Mouse (Mus musculus) intestine, embryonic 16.5 days (tissue): ENCODE measurements at regions not wholly inside any gene's neighbourhood (a gene's known extent, or its start where the extent isn't known, plus 50 kb on each side); places are given as distances from the start of the nearest gene placed in this dataset.

Source experiments
- ATAC-seq: fragments of 200-750 bp; cut with Nextera tagmentation; 2 replicates; pipeline ENCODE4 v1.8.0; 2017; ENCODE audit warnings: moderate TSS enrichment, moderate library complexity
- H3K27ac ChIP-seq: fragments of 300-500 bp; sonication (generic); 2 replicates; pipeline ENCODE4 v1.5.1; 2014; ENCODE audit warnings: mild to moderate bottlenecking, low read length
- H3K27me3 ChIP-seq: fragments of 300-500 bp; sonication (generic); replicated peaks from 2 replicates; pipeline ENCODE4 v1.6.1; 2014; ENCODE audit warnings: low read length, control low read depth, mixed read lengths; ENCODE audit not compliant: control insufficient read depth, insufficient read depth
- H3K36me3 ChIP-seq: fragments of 300-500 bp; sonication (generic); 2 replicates; pipeline ENCODE4 v1.6.1; 2014; ENCODE audit warnings: low read length, control low read depth; ENCODE audit not compliant: control insufficient read depth, insufficient read depth
- H3K4me1 ChIP-seq: fragments of 300-500 bp; sonication (generic); 2 replicates; pipeline ENCODE4 v1.6.1; 2014; ENCODE audit warnings: low read length, control low read depth, mixed read lengths; ENCODE audit not compliant: control insufficient read depth, insufficient read depth
- H3K4me2 ChIP-seq: fragments of 300-500 bp; sonication (generic); 2 replicates; pipeline ENCODE4 v1.6.1; 2014; ENCODE audit warnings: low read depth, low read length, control low read depth
- H3K4me3 ChIP-seq: fragments of 300-500 bp; sonication (generic); 2 replicates; pipeline ENCODE4 v1.5.1; 2014; ENCODE audit warnings: mild to moderate bottlenecking, low read length
- H3K9ac ChIP-seq: fragments of 300-500 bp; sonication (generic); 2 replicates; pipeline ENCODE4 v1.6.1; 2014; ENCODE audit warnings: low read depth, low read length
- H3K9me3 ChIP-seq: fragments of 300-500 bp; sonication (generic); 2 replicates; pipeline ENCODE4 v1.6.1; 2016; ENCODE audit warnings: low read length, control low read depth; ENCODE audit not compliant: control insufficient read depth
- WGBS: fragments of 180-500 bp; shearing (Covaris S2); extraction: QIAGEN DNeasy Blood & Tissue Kit; methylation state at CpG from one replicate; pipeline ENCODE4 v1.1.7; 2014; 5-methylcytosine and 5-hydroxymethylcytosine counted together

- no peak for ATAC-seq
- 85% methylated on average over 5 of the region's 5 CpGs for WGBS
- no peaks in the 10 kb centered on the region for H3K27me3 ChIP-seq
Measured at GRCm38 (mm10) chr15:62163203-62163602, 1240.4 kb upstream of the A1bg start.

GRCm38 (mm10) chr15:62162648-62163194 is 1239.9 kb upstream of the A1bg start:
- no peaks in the 10 kb centered on the region for H3K27me3 ChIP-seq
- no peaks in the 10 kb centered on the region for H3K9me3 ChIP-seq
- H3K4me1 ChIP-seq: 0 out of 2 replicates have a peak, but pooled peaks cover 2% of the 10 kb centered on the region

More at GRCm38 (mm10) chr15:62163203-62163602, 1240.4 kb upstream of the A1bg start:
- Histone ChIP-seq H3K4me3 (no peak overlapping the region), H3K4me2 (no peak overlapping the region), H3K27ac (no peak overlapping the region), H3K36me3 (no peaks in the 10 kb centered on the region), H3K9ac (no peak overlapping the region), H3K9me3 (no peaks in the 10 kb centered on the region), H3K4me1 (0 out of 2 replicates have a peak, but pooled peaks cover 2% of the 10 kb centered on the region)

GRCm38 (mm10) chr15:62161975-62162647 is 1239.3 kb upstream of the A1bg start:
- Histone ChIP-seq H3K36me3 (no peaks in the 10 kb centered on the region), H3K4me2 (no peak overlapping the region), H3K27ac (no peak overlapping the region), H3K4me1 (0 out of 2 replicates have a peak, but pooled peaks cover 2% of the 10 kb centered on the region), H3K9ac (no peak overlapping the region), H3K27me3 (no peaks in the 10 kb centered on the region), H3K9me3 (no peaks in the 10 kb centered on the region), H3K4me3 (no peak overlapping the region)
- WGBS: 62% methylated on average over 8 of the region's 8 CpGs
- ATAC-seq: no peak; the same call in 1 of the 2 replicates

More at GRCm38 (mm10) chr15:62162648-62163194, 1239.9 kb upstream of the A1bg start:
- H3K27ac ChIP-seq: no peak overlapping the region
- WGBS: 73% methylated on average over 4 of the region's 4 CpGs
- H3K9ac ChIP-seq: no peak overlapping the region
- no peak overlapping the region for H3K4me2 ChIP-seq
- no peak overlapping the region for H3K4me3 ChIP-seq
- no peak for ATAC-seq
- no peaks in the 10 kb centered on the region for H3K36me3 ChIP-seq

GRCm38 (mm10) chr15:62161061-62161460 is 1238.2 kb upstream of the A1bg start:
- Histone ChIP-seq H3K4me2 (no peak overlapping the region), H3K4me1 (0 out of 2 replicates have a peak, but pooled peaks cover 2% of the 10 kb centered on the region), H3K9ac (no peak overlapping the region), H3K36me3 (no peaks in the 10 kb centered on the region), H3K9me3 (no peaks in the 10 kb centered on the region), H3K4me3 (no peak overlapping the region), H3K27me3 (no peaks in the 10 kb centered on the region), H3K27ac (no peak overlapping the region)
- 86% methylated on average over 8 of the region's 8 CpGs for WGBS
- no peak for ATAC-seq

- Histone ChIP-seq H3K4me2 (no peak overlapping the region), H3K9me3 (no peaks in the 10 kb centered on the region), H3K27me3 (no peaks in the 10 kb centered on the region), H3K4me3 (no peak overlapping the region), H3K4me1 (0 out of 2 replicates have a peak, but pooled peaks cover 2% of the 10 kb centered on the region), H3K27ac (no peak overlapping the region), H3K9ac (no peak overlapping the region), H3K36me3 (no peaks in the 10 kb centered on the region)
- peak; percentile 62 for ATAC-seq
- WGBS: 64% methylated on average over 8 of the region's 8 CpGs
Measured at GRCm38 (mm10) chr15:62158875-62159675, 1236.3 kb upstream of the A1bg start.

- Histone ChIP-seq H3K36me3 (no peaks in the 10 kb centered on the region), H3K27ac (no peak overlapping the region), H3K9ac (no peak overlapping the region), H3K4me2 (no peak overlapping the region), H3K4me1 (0 out of 2 replicates have a peak, but pooled peaks cover 2% of the 10 kb centered on the region), H3K9me3 (no peaks in the 10 kb centered on the region), H3K4me3 (no peak overlapping the region), H3K27me3 (no peaks in the 10 kb centered on the region)
- no peak for ATAC-seq
- WGBS: 89% methylated on average over 7 of the region's 7 CpGs
Measured at GRCm38 (mm10) chr15:62157200-62158033, 1234.6 kb upstream of the A1bg start.

GRCm38 (mm10) chr15:62153222-62153621 is 1230.4 kb upstream of the A1bg start:
- 50% methylated on average over 9 of the region's 9 CpGs for WGBS
- H3K9me3 ChIP-seq: no peaks in the 10 kb centered on the region
- H3K27ac ChIP-seq: no peak overlapping the region
- no peak overlapping the region for H3K4me3 ChIP-seq
- no peaks in the 10 kb centered on the region for H3K27me3 ChIP-seq
- no peak overlapping the region for H3K9ac ChIP-seq
- no peaks in the 10 kb centered on the region for H3K4me1 ChIP-seq
- no peaks in the 10 kb centered on the region for H3K36me3 ChIP-seq
- no peak overlapping the region for H3K4me2 ChIP-seq
- no peak for ATAC-seq

GRCm38 (mm10) chr15:62152133-62152532 is 1229.3 kb upstream of the A1bg start:
- Histone ChIP-seq H3K36me3 (no peaks in the 10 kb centered on the region), H3K4me1 (no peaks in the 10 kb centered on the region), H3K4me2 (no peak overlapping the region), H3K27me3 (no peaks in the 10 kb centered on the region), H3K4me3 (no peak overlapping the region), H3K9me3 (no peaks in the 10 kb centered on the region), H3K9ac (no peak overlapping the region), H3K27ac (no peak overlapping the region)
- no peak for ATAC-seq
- 90% methylated on average over 2 of the region's 2 CpGs for WGBS

GRCm38 (mm10) chr15:62151690-62152089 is 1228.9 kb upstream of the A1bg start:
- Histone ChIP-seq H3K4me1 (no peaks in the 10 kb centered on the region), H3K4me2 (no peak overlapping the region), H3K9me3 (no peaks in the 10 kb centered on the region), H3K36me3 (no peaks in the 10 kb centered on the region), H3K27ac (no peak overlapping the region), H3K4me3 (no peak overlapping the region), H3K9ac (no peak overlapping the region), H3K27me3 (no peaks in the 10 kb centered on the region)
- 79% methylated on average over 3 of the region's 3 CpGs for WGBS
- no peak for ATAC-seq
